Mouse (Mus musculus) liver, postnatal 0 days (tissue): ENCODE measurements around the gene Gucd1.

Experiments used
- CTCF ChIP-seq: sonication (generic); IDR thresholded peaks from 2 replicates; pipeline ENCODE4 v1.5.1; 2016; ENCODE audit warnings: antibody characterized with exemption, low read depth
- EP300 ChIP-seq: IDR thresholded peaks from 2 replicates; pipeline ENCODE4 v1.6.1; 2016; ENCODE audit warnings: antibody characterized with exemption, low read depth, mild to moderate bottlenecking

- no peak for TF ChIP-seq CTCF
- no peak for TF ChIP-seq EP300
Observed at GRCm38 (mm10) chr10:75531532-75532090, 13.8 kb upstream of the Gucd1 start.
